Mouse (Mus musculus) frontal cortex, postnatal 10 days (tissue): ENCODE results near the gene Fbln5.

Experiments
- DNase-seq, 2 experiments: peaks; one replicate each; pipeline ENCODE4 v3.0.0; 2022; ENCODE audit warnings: low spot score in 2 of 2, mixed read lengths in 1 of 2

The Fbln5 gene

GRCm38 (mm10) chr12:101818608-101819370, at the start of gene Fbln5:
Gene Fbln5 (minus strand): TSS chr12:101819055.
- DNase-seq, result no peak

GRCm38 (mm10) chr12:101862286-101862964, 43.6 kb upstream of the Fbln5 start:
- DNase-seq, result no peak

GRCm38 (mm10) chr12:101860256-101860655, 41.4 kb upstream of the Fbln5 start:
- no peak for DNase-seq

- no peak for DNase-seq
These were observed 39.2 kb upstream of the Fbln5 start for GRCm38 (mm10) chr12:101858011-101858410.

- DNase-seq, result no peak
These were observed 35.5 kb upstream of the Fbln5 start for GRCm38 (mm10) chr12:101854336-101854735.

GRCm38 (mm10) chr12:101851846-101852564, 33.1 kb upstream of the Fbln5 start:
- DNase-seq, result no peak

GRCm38 (mm10) chr12:101851314-101851713, 32.5 kb upstream of the Fbln5 start:
- no peak for DNase-seq

GRCm38 (mm10) chr12:101836546-101837274, 17.9 kb upstream of the Fbln5 start:
- DNase-seq, result no peak

- no peak for DNase-seq
These were observed 15.9 kb upstream of the Fbln5 start for GRCm38 (mm10) chr12:101834715-101835114.

- DNase-seq, result no peak
These were observed 14.9 kb upstream of the Fbln5 start for GRCm38 (mm10) chr12:101833776-101834175.

GRCm38 (mm10) chr12:101833115-101833506, 14.3 kb upstream of the Fbln5 start:
- no peak for DNase-seq

GRCm38 (mm10) chr12:101832179-101833114, 13.6 kb upstream of the Fbln5 start:
- no peak for DNase-seq

GRCm38 (mm10) chr12:101831221-101831620, 12.4 kb upstream of the Fbln5 start:
- DNase-seq, result no peak

- DNase-seq, result no peak
These were observed 4.3 kb upstream of the Fbln5 start for GRCm38 (mm10) chr12:101823161-101823560.

- no peak for DNase-seq
These were observed 2.7 kb upstream of the Fbln5 start for GRCm38 (mm10) chr12:101821596-101821995.

GRCm38 (mm10) chr12:101819570-101819969, 715 bp upstream of the Fbln5 start:
- no peak for DNase-seq

- no peak for DNase-seq
These were observed 628 bp downstream of the Fbln5 start for GRCm38 (mm10) chr12:101818246-101818607.

- DNase-seq, result no peak
These were observed 2.0 kb downstream of the Fbln5 start for GRCm38 (mm10) chr12:101816810-101817209.

- no peak for DNase-seq
These were observed 3.1 kb downstream of the Fbln5 start for GRCm38 (mm10) chr12:101815796-101816195.

GRCm38 (mm10) chr12:101814423-101814822, 4.4 kb downstream of the Fbln5 start:
- no peak for DNase-seq

- DNase-seq, result no peak
These were observed 7.7 kb downstream of the Fbln5 start for GRCm38 (mm10) chr12:101811181-101811580.
